Mouse (Mus musculus) spleen, adult 2 months (tissue): ENCODE data around the gene Pdik1l. TPM values are rescaled to one million over a fixed set of nuclear protein-coding genes. Genes with fewer than 3 reads are reported as not detected.

Source experiments
- DNase-seq, 2 experiments: peaks; one replicate each; pipeline versions ENCODE4 v3.0.0 to v3.0.0-alpha.2; 2012 to 2021; ENCODE audit warnings: low spot score in 2 of 2, low read depth in 1 of 2
- H3K27ac ChIP-seq: fragments of 200-500 bp; 2 replicates; pipeline ENCODE4 v1.5.1; 2012; ENCODE audit warnings: low read length, inconsistent platforms; ENCODE audit not compliant: insufficient read depth
- H3K27me3 ChIP-seq: fragments of 200-500 bp; 2 replicates; pipeline ENCODE4 v1.6.1; 2012; ENCODE audit warnings: mild to moderate bottlenecking, moderate library complexity, low read length, inconsistent platforms; ENCODE audit not compliant: control insufficient read depth, insufficient read depth
- H3K36me3 ChIP-seq: fragments of 200-500 bp; 2 replicates; pipeline ENCODE4 v1.6.1; 2012; ENCODE audit warnings: mild to moderate bottlenecking, low read length, inconsistent platforms; ENCODE audit not compliant: control insufficient read depth, insufficient read depth
- H3K4me1 ChIP-seq: fragments of 200-500 bp; 2 replicates; pipeline ENCODE4 v1.6.1; 2011; ENCODE audit warnings: inconsistent platforms; ENCODE audit not compliant: control insufficient read depth, insufficient read depth, insufficient read length
- H3K4me3 ChIP-seq: fragments of 200-500 bp; 2 replicates; pipeline ENCODE4 v1.5.1; 2011; ENCODE audit warnings: mild to moderate bottlenecking, inconsistent platforms; ENCODE audit not compliant: insufficient read depth, insufficient read length; ENCODE audit errors: extremely low read depth
- CTCF ChIP-seq: fragments of 200-500 bp; IDR thresholded peaks from 2 replicates; pipeline ENCODE4 v1.5.1; 2011; ENCODE audit warnings: mild to moderate bottlenecking, inconsistent platforms; ENCODE audit not compliant: insufficient read depth, insufficient read length, insufficient replicate concordance; ENCODE audit errors: extremely low read depth
- POLR2A ChIP-seq: fragments of 200-500 bp; IDR thresholded peaks from 2 replicates; pipeline ENCODE4 v1.6.1; 2011; ENCODE audit warnings: low read depth, low read length, inconsistent platforms
- WGBS: fragments of 180-500 bp; shearing (Covaris S2); methylation state at CpG from one replicate; pipeline ENCODE4 v1.1.7; 2018; 5-methylcytosine and 5-hydroxymethylcytosine counted together
- polyA plus RNA-seq: library from polyadenylated mRNA; depleted of rRNA; stranded (reverse); fragments of >200 nt; gene quantifications from 2 replicates; pipeline ENCODE4 v1.2.3, GENCODE M21; 2012

Gene Pdik1l
- polyA plus RNA-seq, 1 experiment, result 3.6 TPM

GRCm38 (mm10) chr4:134293061-134293691, 5.5 kb upstream of the Pdik1l start:
- Histone ChIP-seq H3K4me1 (peaks cover 4% of the 10 kb centered on the region; the same call in 1 of the 2 replicates), H3K27me3 (no peaks in the 10 kb centered on the region), H3K36me3 (no peaks in the 10 kb centered on the region), H3K4me3 (no peak overlapping the region), H3K27ac (no peak overlapping the region)
- no peak for TF ChIP-seq CTCF
- TF ChIP-seq POLR2A, result no peak
- DNase-seq, result no peak
- WGBS, result 73% methylated on average over 18 of the region's 18 CpGs

GRCm38 (mm10) chr4:134292067-134292466, 4.4 kb upstream of the Pdik1l start:
- Histone ChIP-seq H3K4me1 (peaks cover 4% of the 10 kb centered on the region; the same call in 1 of the 2 replicates), H3K27ac (no peak overlapping the region), H3K36me3 (no peaks in the 10 kb centered on the region), H3K4me3 (no peak overlapping the region), H3K27me3 (no peaks in the 10 kb centered on the region)
- peak; percentile 54 to 69 for DNase-seq
- TF ChIP-seq POLR2A, result no peak
- peak; percentile 89; the same call in 1 of the 2 replicates for TF ChIP-seq CTCF
- 16% methylated on average over 7 of the region's 7 CpGs for WGBS

GRCm38 (mm10) chr4:134288397-134289256, 932 bp upstream of the Pdik1l start:
- 49% methylated on average over 11 of the region's 11 CpGs for WGBS
- no peak for TF ChIP-seq CTCF
- TF ChIP-seq POLR2A, result no peak
- Histone ChIP-seq H3K36me3 (0 out of 2 replicates have a peak, but pooled peaks cover 4% of the 10 kb centered on the region), H3K27me3 (no peaks in the 10 kb centered on the region), H3K4me3 (no peak overlapping the region), H3K4me1 (peaks cover 11% of the 10 kb centered on the region; the same call in 1 of the 2 replicates), H3K27ac (peak overlapping the region; percentile 28; the same call in 1 of the 2 replicates)
- no peak for DNase-seq

DNA sequence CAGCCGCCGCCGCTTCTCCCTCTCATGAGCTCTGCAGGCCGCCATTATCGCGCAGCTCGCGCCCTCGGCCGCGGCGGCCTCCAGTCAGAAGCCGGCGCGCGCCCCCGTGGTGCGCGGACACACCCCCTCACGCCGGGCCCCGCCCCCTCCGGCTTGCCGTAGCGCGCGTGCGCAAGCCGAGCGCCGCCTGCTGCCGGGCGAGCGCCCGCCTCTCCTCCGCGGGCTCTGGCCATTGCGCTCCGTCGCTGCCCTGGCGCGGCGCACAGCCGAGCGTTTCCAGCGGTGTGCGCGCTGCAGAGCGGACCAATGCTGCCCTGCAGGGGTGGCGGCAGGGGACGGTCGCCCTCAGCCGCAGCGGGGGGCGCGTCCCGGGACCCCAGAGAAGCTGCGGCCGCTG, 529 bp downstream of the Pdik1l start:
- TF ChIP-seq CTCF, result no peak
- peak; percentile 59; the same call in 1 of the 2 replicates for TF ChIP-seq POLR2A
- Histone ChIP-seq H3K4me1 (peaks cover 11% of the 10 kb centered on the region; the same call in 1 of the 2 replicates), H3K36me3 (peaks cover 6% of the 10 kb centered on the region), H3K4me3 (peak overlapping the region; percentile 99), H3K27ac (peak overlapping the region; percentile 97), H3K27me3 (no peaks in the 10 kb centered on the region)
- WGBS, result under 1% methylated on average over 30 of the region's 59 CpGs
- peak; percentile 82 to 93 for DNase-seq

- H3K27ac ChIP-seq, result peak overlapping the region; percentile 64
- H3K4me1 ChIP-seq, result peaks cover 11% of the 10 kb centered on the region; the same call in 1 of the 2 replicates
- WGBS, result 2% methylated on average over 59 of the region's 59 CpGs
- peaks cover 8% of the 10 kb centered on the region for H3K36me3 ChIP-seq
- H3K4me3 ChIP-seq, result peak overlapping the region; percentile 99
- no peak for TF ChIP-seq CTCF
- no peak for TF ChIP-seq POLR2A
- DNase-seq, result no peak
- no peaks in the 10 kb centered on the region for H3K27me3 ChIP-seq
These were observed 1.2 kb downstream of the Pdik1l start for GRCm38 (mm10) chr4:134286226-134287167.

GRCm38 (mm10) chr4:134284942-134285341, 2.8 kb downstream of the Pdik1l start:
- peaks cover 9% of the 10 kb centered on the region for H3K36me3 ChIP-seq
- 82% methylated on average over 2 of the region's 2 CpGs for WGBS
- H3K4me3 ChIP-seq, result no peak overlapping the region
- no peaks in the 10 kb centered on the region for H3K27me3 ChIP-seq
- H3K27ac ChIP-seq, result no peak overlapping the region
- TF ChIP-seq CTCF, result no peak
- no peak for TF ChIP-seq POLR2A
- H3K4me1 ChIP-seq, result peaks cover 11% of the 10 kb centered on the region; the same call in 1 of the 2 replicates
- no peak for DNase-seq
